Mouse (Mus musculus) heart, postnatal 25 days (tissue): Measurements from ENCODE around the gene Fbxo11. TPM values are rescaled to one million over a fixed set of nuclear protein-coding genes. Genes with fewer than 3 reads are reported as not detected.
"Not testable (repeated sequence)": the region's sequence is repeated elsewhere in the genome, so short reads cannot be mapped to it uniquely, and the experiment has no call there.

Source experiments
- DNase-seq: peaks from one replicate; pipeline ENCODE4 v3.0.0; 2022; ENCODE audit warnings: low spot score
- intact Hi-C: fragments of 180-260 bp; cut with DNase I; formaldehyde crosslinking; loops from one replicate; pipeline ENCODE4 v1.15.1; 2025
- total RNA-seq, 2 experiments: library from RNA; stranded (reverse); gene quantifications; 2 replicates each; pipeline ENCODE4 v1.2.3; 2021

Fbxo11 gene
- total RNA-seq, 2 experiments from 2014 or later: 29.8 to 37.3 TPM

DNA sequence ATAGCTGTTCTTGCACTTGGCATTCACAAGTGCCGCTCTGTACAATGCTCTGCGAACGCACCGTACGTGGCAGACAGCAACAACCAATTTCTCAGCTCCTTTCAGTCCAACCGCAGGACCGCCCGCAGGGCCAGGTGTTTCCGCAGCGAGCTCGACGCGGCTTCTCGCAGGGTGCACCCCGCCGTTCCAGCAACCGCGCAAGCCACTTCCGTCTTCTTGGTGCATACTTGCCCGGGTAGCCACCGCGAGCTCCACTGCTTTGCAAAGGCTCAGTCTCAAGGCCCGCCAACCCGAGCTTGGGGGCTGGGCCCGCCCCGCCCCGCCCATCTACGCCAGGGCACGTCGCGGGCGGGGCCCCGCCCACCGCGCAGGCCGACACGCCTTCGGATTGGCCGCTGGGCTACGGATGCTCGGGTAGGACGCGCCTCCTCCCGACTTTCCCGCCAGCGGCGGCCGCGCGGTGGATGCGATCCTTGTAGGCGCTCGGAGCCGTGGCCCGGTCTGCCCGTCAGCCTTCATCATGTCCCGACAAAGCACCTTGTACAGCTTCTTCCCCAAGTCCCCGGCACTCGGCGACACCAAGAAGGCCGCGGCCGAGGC is 90.4 kb downstream of the Fbxo11 start, which contains the start of gene Msh6:
TSS of gene Msh6 (plus strand) at position 434 of the 600 bp plus-strand sequence.
- intact Hi-C loops: loop anchor here (2.0 kb wide), 1 partner anchor 92 kb away; no protein-coding TSS in a partner anchor
- DNase-seq: peak; percentile 75

DNA sequence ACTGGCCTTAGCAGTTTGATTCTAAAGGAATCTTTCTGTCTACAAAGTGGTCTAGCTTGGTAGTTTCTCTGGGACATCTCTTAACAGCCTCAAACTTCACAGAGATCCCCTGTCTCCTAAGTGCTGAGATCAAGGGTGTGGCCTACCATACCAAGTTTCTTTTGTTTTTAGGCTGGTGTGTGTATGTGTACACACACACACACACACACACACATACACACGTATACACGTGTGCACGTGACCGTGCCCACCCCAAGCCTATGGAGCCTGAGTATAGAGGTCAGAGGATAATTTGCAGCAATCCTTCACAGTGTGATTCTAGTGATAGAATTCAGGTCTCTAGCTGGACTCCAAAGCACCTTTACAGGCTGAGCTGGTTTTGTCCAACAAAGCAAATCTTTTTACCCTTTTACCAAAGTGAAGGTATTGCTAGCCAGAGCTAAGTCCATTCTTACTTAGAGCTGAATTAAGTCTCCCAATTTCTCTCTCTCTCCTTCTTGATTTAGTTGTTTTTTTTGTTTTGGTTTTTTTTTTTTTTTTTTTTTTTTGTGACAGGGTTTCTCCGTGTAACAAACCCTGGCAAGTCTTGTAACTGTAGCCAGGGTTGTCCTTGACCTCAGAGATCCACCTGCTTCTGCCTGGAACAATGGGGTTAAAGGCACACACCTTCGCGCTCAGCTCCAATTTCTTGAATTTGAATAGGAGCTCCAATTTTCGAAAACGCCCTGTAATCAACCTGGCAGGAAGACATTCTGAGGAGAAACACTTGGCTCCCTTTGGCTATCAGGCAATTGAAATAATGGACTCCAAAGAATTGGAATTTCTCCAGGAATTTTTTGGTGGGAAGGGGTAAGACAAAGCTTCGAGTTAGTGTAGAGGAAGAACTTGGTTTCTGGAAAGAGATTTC is 91.6 kb downstream of the Fbxo11 start:
- DNase-seq: no peak
- intact Hi-C loops: loop anchor here (2.0 kb wide), 1 partner anchor 93 kb away; no protein-coding TSS in a partner anchor

DNA sequence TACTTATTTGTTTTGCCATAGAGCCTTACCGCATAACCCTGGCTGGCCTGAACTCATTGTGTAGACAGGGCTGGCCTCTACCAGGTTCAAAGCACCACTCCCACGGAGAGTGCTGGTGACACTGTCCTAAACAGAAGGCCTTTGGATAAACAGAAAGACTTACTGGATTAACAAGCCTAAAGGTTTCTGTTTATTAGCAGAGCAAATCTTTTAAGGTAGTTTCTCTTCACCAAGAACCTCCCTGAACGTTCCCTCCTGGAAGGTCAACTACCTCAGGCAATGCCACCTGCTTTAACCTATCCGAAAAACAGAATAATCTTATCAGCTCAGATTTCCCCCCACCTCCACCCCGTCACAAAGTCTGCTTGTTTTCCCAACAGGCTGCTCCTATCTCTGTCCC is 92.2 kb downstream of the Fbxo11 start:
- DNase-seq: no peak
- intact Hi-C loops: no loop called here

DNA sequence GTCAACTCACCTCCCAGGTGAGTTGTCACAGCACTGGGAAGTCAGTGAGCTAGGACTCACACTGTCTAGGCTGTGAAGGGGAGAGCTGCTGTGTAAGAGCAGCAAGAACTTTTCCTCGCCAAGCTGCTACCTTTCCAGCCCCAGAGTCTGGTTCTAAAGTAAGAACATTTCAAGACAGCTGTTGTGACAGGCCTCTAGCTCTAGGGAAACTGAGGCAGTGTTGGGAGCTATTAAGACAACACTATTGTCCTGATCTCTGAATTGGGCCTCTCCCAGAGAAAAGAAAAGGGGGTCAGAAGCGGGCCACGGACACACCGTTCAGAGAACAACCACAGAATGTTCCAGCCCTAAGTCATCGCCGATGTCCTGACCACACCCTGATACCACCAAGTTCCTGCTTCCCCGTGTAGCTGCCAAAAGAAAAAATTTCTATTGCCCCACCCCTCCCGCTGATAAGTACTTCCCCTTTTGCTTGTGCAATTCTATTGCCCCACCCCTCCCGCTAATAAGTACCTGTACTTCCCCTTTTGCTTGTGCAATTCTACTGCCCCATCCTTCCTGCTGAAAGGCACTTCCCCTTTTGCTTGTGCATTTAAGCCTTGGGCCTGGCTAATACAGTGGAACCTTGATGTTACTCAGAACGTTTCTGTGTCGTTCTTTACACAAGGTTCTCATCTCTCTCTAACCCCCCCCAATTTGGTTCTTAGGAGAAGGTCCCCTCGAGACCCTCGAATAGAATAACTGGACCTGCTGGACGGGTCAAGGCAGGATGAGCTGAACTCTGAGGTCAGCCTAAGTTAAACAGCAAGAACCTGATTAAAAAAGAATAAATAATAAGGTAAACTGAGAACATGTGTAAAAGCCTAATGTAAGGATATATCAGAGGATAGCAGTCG is 93.1 kb downstream of the Fbxo11 start:
- intact Hi-C loops: not testable (repeated sequence)

DNA sequence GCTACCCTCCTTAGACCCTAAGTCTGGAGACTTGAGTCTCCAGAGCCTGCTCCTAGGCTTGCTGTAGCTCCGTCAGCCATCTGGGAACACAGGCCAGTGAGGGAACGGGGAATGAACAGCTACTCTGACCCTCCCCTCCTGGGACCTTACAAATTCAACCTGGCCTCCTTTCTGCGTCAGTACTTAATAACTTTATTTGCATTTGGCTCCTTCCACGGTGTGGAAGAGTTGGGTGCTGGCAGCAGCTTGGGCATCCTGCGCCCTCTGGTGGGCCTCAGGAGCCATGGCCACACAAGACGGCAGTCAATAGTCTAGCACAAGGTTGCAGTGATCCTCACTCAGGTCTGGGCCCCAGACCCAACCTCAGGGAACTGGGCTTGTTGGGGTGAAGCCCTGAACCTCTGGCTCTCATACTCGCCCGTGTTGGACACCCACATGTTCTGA is 96.6 kb downstream of the Fbxo11 start:
- intact Hi-C loops, DNase-seq: not testable (repeated sequence)

More for the DNA sequence above, 93.1 kb downstream of the Fbxo11 start:
- DNase-seq: not testable (repeated sequence)

DNA sequence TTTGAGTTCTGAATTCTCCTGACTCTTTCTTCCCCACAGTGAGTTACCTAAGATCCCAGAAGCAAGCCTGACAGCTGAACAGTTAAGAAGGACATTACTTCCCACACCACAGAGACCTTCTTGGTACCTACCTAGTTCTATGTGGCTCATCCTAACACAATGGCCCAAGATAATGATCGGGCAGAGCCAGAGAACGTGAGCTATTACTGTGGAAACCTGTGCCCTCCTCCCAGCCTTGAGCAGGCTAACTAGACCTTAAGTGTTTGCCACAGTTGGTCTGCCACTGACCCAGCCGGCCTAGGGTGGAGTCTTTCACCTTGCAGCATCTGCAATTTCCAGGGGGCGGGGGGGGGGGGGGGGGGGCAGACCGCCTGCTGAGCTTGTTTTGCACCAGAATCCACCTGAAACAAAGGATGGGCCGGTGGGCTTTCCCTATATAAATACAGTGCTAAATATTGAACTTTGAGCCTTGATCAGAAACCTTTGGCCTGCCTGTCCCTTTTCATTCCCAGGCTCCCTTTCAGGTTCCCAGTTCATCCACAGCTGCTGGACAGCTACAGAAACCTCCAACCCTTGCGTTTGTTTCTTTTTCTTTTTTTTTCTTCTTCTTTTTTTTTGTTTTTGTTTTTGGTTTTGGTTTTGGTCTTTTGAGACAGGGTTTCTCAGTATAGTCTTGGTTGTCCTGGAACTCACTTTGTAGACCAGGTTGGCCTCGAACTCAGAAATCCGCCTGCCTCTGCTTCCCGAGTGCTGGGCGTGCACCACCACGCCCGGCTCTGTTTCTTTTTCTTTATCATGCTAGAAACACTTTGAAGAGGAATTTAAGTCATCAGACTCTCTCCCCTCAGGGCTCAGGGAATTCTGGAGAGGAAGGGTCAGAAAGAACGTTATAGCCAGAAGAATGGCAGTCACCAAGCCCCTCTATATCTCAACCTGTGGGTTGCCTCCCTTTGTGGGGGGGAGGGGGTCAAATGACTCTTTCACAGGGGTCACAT is 101.7 kb downstream of the Fbxo11 start:
- intact Hi-C loops: no loop called here
- DNase-seq: no peak

DNA sequence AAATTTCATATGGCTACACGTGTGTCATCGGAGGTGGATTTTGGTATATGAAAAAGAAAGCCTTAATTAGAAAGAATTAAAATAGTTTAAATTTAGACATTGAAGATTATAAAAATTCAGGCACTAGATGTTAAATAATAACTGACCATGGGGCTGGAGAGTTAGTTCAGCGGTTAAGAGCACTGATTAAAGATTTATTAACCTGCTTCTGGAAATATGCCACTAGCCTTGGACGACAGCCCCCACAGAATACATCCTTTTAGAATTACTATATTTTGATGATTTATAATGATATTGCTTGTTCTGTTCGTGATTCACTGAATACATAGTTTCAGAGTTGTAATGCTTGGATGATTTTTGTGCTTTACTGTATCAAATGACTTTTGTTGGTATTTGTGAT is 105.2 kb downstream of the Fbxo11 start:
- DNase-seq, intact Hi-C loops: not testable (repeated sequence)

DNA sequence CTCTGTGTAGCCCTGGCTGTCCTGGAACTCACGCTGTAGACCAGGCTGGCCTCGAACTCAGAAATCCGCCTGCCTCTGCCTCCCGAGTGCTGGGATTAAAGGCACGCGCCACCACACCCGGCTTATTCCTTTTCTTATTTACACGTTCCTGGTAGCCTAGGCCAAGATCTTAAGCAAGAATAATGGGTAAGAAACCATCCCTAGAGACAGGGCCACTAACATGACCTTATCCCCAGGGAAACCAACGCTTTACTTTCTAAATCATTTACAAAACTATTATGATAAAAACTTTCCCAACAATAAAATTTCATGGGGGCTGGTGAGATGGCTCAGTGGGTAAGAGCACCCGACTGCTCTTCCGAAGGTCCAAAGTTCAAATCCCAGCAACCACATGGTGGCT is 105.7 kb downstream of the Fbxo11 start:
- DNase-seq, intact Hi-C loops: not testable (repeated sequence)

DNA sequence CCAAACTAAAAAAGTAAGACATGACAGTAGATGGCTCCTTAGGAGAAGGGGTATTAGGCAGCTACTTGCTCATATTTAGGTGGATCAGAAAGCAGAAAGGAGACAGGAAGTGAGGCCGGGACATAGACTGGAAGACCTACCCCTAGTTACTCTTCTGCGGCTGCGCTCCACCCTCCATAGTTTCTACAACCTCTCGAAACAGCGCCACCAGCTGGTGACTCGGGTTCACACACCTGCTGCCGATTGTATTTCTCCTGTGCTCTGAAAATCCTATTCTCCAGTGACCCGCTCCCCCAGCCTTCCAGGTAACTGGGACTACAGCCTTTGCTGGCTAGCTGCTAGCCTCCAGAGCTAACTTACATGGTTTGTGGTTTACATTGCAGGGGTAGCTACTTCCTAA is 106.8 kb downstream of the Fbxo11 start:
- intact Hi-C loops: no loop called here
- DNase-seq: no peak

DNA sequence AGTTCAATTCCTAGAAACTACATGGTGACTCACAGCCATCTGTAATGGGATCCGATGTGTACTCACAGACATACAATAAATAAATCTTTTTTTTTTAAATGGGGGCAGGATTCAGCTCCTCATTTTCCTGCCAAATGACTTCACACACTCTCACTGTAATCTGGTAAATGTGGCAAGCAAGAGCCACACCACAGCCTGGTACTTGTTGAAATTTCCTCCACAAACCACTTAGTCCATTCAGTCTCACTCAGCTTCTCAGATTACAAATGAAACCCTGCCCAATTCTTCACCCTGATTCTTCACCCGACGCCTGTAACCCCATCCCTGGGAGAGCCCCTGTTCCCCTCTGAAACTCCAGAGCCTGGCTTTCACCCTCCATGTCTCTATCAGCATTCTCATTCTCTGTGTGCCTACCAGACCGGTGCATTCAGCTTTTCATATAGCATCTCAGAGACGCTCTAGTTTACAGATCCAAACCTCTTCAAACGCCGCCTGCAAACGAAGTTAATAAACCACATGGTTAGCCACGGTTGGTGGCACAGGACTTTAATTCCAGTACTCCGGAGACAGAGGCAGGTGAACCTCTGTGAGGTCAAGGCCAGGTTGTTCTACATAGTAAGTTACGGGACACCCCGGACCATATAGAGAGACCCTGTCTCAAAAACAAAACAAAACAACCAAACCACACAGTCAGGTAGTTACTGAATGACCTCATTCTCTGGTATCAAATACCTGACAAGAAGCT is 107.8 kb downstream of the Fbxo11 start:
- intact Hi-C loops: no loop called here
- no peak for DNase-seq

DNA sequence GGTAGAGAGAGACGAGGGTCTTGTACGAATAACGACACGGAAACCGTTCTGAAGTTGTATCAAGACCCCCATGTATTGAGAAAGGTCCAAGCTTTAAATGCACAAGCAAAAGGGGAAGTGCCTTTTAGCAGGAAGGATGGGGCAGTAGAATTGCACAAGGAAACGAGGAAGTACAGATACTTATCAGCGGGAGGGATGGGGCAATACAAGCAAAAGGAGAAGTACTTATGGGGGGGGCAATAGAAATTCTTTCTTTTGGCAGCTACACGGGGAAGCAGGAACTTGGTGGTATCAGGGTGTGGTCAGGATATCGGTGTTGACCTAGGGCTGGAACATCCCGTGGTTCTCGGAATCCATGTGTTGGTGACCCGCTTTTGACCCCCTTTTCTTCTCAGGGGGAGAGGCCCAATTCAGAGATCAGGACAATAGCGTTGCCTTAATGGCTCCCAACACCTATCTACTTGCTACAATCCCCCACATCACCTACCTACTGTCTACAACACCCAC is 110.4 kb downstream of the Fbxo11 start:
- intact Hi-C loops: not testable (repeated sequence)

DNA sequence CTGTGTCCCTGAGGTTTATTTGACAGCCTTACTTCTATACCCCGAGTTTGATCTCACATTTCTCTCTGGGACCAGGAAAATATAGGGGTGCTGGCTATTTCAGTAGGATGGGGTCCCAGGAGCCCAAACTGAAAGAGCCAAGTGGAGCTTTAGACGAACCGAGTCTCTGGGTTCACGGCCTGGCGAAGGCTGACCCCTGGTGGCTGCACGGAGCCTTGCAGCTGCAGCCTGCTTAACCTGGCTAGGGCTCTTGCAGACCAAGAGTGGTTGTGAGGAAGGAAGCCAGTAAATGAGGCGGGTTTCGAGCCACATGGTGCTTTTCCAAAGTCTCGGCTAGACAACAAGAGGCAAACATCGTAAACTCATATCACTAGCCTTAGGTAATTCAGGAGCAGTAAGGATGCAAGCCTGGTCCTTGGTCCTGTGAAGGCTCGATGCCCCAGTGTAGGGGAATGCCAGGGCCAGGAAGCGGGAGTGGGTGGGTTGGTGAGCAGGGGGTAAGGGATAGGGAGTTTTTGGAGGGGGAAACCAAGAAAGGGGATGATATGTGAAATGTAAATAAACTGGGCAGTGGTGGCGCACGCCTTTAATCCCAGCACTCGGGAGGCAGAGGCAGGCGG is 116.0 kb downstream of the Fbxo11 start:
- DNase-seq: peak; percentile 10
- intact Hi-C loops: loop anchor here (1.0 to 2.0 kb wide), 2 partner anchors 66 to 257 kb away; no protein-coding TSS in a partner anchor

More for the DNA sequence above, 110.4 kb downstream of the Fbxo11 start:
- DNase-seq: not testable (repeated sequence)

Other genes with a start within 250 kb of the Fbxo11 start
- not detected for gene Rpl36-ps4, start 144.3 kb downstream of the Fbxo11 start, total RNA-seq
- gene Msh6, start 90.2 kb downstream of the Fbxo11 start, total RNA-seq: 1 to 10 TPM; 8.7 to 9.8 TPM